Mouse (Mus musculus) testis, adult 2 months (tissue): ENCODE data around the gene Pbx4.

Experiments
- CTCF ChIP-seq: fragments of 200-500 bp; IDR thresholded peaks from 2 replicates; pipeline ENCODE4 v1.5.1; 2012; ENCODE audit warnings: low read depth, mild to moderate bottlenecking, inconsistent platforms, low read length, moderate library complexity; ENCODE audit not compliant: control insufficient read depth, insufficient read depth, insufficient replicate concordance
- POLR2A ChIP-seq: fragments of 200-500 bp; IDR thresholded peaks from 2 replicates; pipeline ENCODE4 v1.6.1; 2012; ENCODE audit warnings: low read depth, mild to moderate bottlenecking, inconsistent platforms, low read length, moderate library complexity; ENCODE audit not compliant: control insufficient read depth

GRCm38 (mm10) chr8:69903063-69903542 is 70.8 kb downstream of the Pbx4 start:
- no peak for TF ChIP-seq CTCF
- TF ChIP-seq POLR2A: no peak; the same call in 1 of the 2 replicates
